Mouse (Mus musculus): ENCODE results near the gene Eif2ak3.
A peak's percentile ranks its signal among the peaks of the same experiment; 100 is the strongest.
"Not testable (repeated sequence)": the region's sequence is repeated elsewhere in the genome, so short reads cannot be mapped to it uniquely, and the experiment has no call there.

Gene Eif2ak3

DNA sequence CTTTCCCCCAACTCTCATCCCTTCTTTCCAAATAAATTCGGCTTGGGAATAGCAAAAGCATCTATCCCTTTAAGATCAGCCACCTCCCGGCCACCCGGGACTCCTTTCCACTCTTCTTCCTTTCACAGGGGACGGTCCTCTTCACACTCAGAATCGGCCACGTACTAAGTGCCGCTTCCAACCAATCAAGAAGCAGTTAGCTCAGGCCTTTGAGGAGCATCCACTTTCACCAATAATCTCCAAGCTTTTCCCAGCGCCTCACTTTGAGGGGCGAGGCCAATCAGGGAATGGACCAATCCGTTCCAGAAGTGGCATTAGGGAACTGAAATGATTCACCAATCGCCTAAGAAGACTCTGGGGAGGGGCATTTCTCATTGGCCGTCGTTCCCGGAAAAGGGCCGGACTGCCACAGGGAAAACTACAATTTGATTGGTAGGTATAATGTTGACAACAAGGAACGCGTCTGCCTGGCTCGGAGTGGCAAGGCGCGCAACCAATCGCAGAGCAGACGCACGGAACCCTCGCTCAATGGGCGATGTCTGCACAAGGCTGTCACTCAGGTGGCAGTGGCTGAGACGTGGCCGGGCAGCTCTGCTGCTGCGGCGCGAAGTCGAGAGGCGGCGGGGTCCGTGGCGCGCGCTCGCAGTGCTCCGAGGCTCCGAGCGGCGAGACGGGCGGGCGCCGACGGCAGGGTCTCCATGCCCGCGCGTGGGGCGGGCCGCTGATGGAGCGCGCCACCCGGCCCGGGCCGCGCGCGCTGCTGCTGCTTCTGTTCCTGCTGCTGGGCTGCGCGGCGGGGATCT, at the start of gene Eif2ak3:
Gene Eif2ak3, plus strand, starts transcription at position 514 of the 803 bp plus-strand sequence.
- peak; percentile 97 for DNase-seq

GRCm38 (mm10) chr6:70796940-70797339, 47.4 kb upstream of the Eif2ak3 start:
- DNase-seq: no peak

DNA sequence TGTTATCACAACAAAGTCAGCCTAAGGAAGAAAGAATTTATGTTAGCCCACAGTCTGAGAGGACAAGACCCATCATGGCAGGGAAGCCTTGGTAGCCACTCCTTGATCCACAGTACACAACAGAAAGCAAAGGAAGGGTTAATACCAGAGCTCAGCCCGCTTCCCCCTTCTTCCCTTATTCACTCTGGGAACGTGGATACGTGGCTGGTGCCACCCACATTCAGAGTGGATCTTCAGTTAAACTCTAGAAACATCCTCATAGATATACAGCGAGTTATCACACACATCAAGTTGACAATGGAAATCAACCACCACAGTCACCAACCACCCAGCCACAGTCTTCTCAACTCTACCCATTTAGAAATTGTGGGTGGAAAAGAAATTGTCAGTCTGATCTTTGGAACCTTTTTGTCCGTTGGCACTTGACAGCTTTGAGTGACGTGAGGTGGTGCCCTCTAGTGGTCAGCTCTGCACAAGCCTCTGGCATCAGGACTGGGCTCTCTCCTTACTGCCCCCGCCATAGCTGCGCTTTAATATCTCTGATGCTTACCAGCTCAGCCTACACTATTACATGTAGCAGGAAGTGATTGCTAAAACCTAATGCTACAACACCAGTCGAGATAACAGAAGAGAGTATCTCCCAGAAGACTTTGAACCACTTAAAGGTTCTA, 46.6 kb upstream of the Eif2ak3 start:
- DNase-seq: peak; percentile 72

DNA sequence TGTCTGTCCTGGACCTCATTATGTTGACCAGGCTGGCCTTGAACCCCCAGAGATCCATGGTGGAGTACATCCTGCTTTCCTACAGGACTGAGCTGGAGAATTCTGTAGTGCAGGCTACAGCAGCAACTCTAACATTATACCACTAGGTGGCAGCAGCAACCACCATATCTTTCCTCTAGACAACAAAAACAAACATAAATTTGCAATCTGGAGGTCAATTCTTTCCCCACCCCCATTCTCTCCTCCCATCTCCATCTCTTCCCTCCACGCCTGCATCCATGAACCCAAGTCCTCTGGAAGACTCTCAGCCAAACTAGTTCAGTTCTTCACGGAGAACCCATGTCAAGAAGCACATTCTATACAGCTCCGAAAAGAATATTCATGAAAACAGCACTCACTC, 39.7 kb upstream of the Eif2ak3 start:
- DNase-seq: peak; percentile 63

DNA sequence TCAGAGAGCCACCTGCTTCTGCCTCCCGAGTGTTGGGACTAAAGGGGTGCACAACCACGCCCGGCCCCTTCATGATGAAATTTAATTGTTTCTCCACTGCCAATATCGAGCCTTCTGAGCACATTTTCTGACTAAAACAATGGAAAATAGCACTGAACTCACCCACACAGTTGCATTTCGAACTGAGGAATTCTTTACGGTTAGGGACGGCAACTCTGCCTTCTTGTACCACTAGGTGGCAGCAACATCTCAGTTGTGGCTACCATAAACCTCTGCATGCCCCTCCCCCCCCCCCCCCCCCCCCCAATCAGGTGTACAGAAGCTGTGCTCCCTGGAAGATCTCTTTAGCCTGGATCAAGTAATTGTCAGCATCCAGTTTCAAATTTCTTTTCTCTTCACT, 39.0 kb upstream of the Eif2ak3 start:
- DNase-seq: peak; percentile 79

DNA sequence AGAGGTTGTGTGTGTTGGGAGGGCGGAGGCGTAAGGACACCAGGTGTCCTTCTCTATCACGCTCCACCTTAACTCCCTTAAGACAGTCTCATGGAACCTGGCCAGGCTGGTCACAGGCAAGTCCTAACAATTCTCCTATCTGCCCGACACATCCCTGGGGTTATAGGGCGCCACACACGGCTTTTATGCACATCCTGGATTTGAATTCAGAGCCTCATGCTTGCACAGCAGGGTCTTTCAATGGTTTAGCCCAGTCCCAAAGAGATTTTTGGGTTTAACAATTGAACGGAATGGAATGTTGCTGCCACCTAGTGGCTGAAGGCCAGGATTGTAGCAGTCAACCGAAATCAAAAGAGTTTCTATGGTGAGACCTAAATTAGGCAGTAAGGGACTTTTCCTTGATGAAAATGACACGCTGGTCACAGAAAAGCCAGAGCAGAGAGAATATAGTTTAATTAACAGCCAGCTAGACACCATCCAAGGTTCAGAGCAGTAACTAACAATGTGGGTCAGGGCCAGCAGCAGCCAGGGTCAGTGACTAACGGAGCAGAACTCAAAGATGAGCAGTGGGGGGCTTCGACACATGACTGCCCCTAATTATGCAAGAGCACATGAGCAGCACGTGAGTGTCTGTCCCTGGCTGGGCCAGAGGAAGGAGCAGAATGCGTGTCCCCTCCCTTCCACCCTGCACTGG, 38.3 kb upstream of the Eif2ak3 start:
- DNase-seq: peak; percentile 85

GRCm38 (mm10) chr6:70806514-70806912, 37.8 kb upstream of the Eif2ak3 start:
- DNase-seq: no peak

DNA sequence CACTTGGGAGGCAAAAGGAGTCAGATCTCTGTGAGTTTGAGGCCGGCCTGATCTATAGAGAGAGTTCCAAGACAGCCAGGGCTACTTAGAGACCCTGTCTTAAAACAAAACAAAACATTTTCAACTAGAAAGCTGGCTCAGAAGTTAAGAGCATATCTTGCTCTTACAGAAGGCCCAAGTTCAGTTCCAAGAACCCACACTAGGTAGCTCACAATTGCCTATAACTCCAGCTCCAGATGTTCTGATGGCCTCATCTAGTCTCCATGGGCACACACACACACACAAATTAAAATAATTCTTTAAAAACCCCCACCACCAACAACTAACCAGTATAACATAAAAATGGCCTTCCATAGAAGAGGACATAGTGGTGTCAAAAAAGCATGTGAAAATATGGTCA, 33.8 kb upstream of the Eif2ak3 start:
- no peak for DNase-seq

DNA sequence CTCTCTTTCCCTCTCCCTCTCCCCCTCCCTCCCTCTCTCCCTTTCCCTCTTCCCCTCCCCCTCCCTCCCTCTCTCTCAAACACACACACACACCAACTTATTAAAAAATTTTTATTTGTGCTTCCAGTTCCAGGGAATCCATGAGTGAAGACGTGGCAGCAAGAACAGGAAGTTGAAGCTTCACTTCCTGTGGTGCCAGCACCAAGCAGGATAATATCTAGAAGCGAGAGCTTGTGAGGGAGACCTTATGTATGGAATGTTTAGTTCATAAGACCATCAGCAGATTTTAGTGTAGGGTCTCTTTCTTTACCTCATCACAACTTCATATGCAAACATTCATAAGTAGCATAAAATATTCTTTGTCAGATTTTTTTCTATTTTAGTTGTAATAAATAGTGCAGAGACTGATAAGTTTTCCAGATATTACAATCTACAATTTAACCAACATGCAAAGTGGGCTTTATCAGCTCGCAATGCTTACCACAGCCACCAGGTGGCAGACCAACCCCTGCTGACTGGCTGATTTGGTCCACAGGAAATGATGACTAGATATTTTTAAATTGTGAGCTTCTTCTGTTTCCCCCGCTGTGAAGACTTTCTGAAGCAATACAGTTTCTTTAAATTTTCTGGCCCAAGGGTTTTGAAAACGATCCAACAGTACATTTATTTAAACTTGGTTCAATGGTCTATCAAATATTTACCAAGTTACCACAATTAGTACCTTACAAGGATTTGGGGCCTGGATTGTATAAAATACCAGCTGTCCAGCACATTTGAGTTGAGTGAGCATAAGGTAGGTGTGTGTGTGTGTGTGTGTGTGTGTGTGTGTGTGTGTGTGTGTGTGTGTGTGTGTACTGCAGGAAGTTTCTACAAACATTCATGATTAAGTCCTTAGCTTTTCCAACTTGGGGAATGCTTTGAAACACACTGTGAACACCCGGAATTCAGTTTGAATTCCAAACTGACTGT, 32.5 kb upstream of the Eif2ak3 start:
- peak; percentile 75 for DNase-seq

GRCm38 (mm10) chr6:70812526-70812895, 31.8 kb upstream of the Eif2ak3 start:
- DNase-seq: no peak

DNA sequence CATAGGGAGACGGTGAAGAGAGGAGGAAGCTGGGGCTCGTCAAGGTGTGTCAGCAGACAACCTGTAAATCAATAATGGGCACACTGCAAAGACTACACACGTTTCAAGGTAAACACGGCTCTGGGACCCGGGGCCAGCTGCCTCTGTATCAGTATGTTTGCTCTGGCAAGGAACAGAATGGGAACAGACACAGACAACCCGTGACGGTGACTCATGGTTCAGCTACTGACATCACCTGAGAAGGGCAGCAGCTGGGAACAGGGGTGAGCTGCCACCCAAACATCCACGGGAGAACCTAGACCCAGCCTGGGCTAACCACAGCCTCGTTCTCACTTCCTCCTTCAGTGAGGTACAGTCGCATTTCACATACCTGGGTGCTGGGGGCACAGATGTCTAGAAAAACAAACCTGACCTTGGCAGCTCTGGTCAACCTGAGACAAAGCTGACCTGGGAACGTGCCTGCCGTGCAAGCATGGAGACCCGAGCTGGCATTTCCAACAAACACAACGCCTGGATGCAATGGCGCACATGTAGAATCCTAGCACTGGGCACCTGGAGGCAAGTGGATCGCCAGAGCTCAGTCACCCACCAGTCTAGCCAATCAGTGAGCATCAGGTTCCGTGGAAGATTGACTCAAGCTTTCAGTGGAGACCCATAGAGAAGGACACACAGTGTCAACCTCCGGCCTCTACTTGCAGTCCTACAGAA, 30.2 kb upstream of the Eif2ak3 start:
- DNase-seq: no peak

- DNase-seq: no peak
Measured at GRCm38 (mm10) chr6:70814629-70814950, 29.7 kb upstream of the Eif2ak3 start.

DNA sequence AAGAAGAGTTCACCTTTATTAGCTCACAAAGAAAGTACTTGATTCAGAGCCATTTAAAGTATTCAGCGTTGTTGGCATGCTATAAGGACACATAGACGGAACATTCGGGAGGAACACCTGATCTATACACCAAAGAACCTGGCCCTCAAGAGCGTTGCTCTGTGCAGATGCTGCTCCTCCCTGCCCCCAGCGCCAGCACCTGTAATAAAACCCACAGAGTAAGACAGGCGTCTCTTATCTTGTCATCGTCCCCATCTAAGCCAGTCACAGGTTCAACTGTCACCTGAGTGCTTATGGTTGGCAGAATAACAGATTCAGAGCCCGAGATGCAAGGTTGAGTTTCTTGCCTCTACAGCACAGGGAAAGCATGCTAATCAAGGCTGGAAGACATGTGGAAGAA, 28.8 kb upstream of the Eif2ak3 start:
- no peak for DNase-seq

DNA sequence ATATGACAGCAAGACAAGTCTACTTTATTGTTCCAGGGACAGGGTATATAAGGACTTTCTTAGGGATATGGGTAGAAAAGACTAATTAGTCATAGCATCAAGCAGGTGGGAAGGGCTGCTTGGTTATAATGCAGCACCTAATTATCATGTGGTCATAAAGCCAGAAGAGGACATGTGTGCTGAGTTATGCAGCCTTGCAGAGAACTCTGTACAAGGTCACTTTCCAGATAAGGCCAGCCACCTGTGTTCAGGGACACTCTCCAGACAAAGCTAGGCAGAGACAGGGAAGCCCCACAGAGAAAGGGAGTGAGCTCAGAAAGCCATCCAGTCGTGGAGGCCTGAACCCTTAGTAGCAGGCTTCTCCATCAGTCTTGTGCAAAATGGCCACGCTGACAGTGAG, 22.7 kb upstream of the Eif2ak3 start:
- no peak for DNase-seq

DNA sequence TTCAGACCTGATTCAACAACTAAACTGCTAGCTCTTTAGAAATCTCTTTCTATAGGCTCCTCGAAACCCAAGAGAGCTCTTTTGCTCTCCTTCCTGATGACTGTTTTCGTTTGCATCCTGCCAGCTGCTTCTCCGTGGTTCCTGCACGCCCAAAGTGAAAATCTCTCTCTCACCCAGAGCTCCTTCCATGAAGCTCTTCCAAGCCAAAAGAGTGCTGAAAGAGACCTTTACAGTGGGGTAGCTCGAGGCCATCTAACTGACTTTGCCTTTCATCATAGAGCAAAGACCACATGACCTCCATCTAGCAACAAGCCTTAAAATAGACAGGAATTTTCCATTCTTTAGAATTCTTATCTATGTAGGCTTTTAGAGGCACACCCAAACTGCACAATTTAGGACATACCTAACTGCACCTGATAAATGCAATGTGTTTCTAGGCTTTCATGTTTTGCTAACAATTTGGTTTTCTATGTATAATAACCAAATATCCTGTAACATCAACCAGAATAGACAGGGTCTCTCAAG, 21.9 kb upstream of the Eif2ak3 start:
- DNase-seq: no peak

GRCm38 (mm10) chr6:70823277-70823676, 21.0 kb upstream of the Eif2ak3 start:
- DNase-seq: not testable (repeated sequence)

GRCm38 (mm10) chr6:70824085-70824986, 20.0 kb upstream of the Eif2ak3 start:
- DNase-seq: peak; percentile 79

DNA sequence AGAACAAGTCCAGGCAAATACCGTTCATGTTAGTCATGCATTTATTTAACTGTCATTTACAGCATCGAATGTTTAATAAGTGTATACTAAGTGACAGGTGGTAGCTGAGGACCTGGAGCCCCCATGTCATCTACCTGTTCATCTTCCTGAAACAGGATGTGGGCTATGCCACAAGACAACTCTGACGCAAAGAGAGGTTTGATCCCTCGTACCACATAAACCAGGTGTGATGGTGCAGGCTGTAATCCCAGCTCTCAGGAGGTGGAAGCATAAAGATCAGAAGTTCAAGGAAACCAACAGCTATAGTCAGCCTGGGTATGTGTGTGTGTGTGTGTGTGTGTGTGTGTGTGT, 19.4 kb upstream of the Eif2ak3 start:
- DNase-seq: no peak

- DNase-seq: no peak
Measured at GRCm38 (mm10) chr6:70829451-70829850, 14.9 kb upstream of the Eif2ak3 start.

DNA sequence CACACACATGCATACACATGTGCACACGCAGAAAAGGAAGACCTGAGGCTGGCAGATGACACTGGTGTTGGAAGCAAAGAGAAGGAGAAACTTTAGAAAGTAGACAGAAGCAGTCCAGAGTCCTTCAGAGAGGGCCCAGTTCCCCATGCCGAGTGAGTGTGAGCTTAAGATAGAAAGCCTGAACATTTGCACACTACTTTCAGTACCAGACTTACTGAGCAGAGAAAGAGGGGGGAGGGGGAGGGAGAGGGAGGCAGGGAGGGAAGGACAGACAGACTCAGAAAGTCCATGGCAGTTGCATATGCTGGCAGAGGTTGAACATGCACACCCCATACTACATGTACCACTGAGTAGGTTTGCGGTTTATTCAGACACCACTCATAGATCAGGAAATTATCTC, 13.8 kb upstream of the Eif2ak3 start:
- no peak for DNase-seq

Data from embryo, embryonic 11 days (tissue).